Mouse (Mus musculus): Measurements from ENCODE around the gene Lrpap1. TPM values are rescaled to one million over a fixed set of nuclear protein-coding genes. Genes with fewer than 3 reads are reported as not detected.

Gene Lrpap1
- polyA plus RNA-seq, 1 experiment from 2014 or later = 67.0 TPM

DNA sequence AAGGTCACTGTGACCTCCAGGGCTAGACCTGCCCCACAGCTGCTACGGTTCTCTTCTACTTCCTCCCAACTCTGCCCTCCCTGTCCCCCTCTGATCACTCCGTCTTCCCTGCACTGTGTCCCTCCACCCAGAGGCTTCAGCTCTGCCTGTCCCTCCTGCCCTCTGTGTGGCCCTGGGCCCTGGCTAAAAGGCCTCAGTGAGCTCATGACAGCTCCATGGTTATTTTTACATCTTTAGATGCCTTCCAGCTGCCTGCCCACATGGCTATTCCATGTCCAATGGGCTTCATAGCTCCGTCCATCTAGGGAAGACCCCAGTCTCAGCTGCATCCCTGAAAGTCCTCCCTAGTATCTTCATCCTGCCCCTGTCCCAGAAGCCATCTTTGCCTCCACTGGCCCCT, 45.5 kb downstream of the Lrpap1 start:
- H3K4me3 ChIP-seq (ENCODE audit: low read depth, low read length) = no peak overlapping the region

DNA sequence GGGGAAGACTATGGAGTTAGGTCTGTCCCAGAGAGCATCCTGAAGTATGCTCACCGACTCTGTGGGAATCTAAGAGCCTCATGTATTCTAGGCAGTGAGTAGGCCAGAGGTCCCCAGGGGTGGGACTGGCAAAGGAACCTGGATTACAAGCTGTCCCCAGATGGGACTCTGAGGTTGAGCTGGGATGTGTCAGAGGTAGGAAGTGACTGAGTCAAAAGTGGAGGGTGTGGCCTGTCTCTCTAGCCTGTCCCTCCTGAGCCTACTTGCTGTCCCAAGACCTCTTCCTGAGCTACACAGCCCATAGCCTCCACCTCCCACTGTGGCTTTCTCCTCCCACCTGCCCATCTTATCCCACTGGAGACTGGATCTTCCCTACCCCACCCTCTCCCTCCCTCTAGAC, 47.4 kb downstream of the Lrpap1 start:
- no peak overlapping the region for H3K4me2 ChIP-seq (ENCODE audit: low read depth, severe bottlenecking)
- 64% methylated on average over 1 of the region's 1 CpGs for WGBS
- DNase-seq (ENCODE audit: low spot score) (no peak), ATAC-seq (ENCODE audit: insufficient number of reproducible peaks, low FRiP score, low TSS enrichment, low read depth) (no peak)
- H3K27me3 ChIP-seq (ENCODE audit: control insufficient read depth, insufficient read depth, low read length) = peaks cover 37% of the 10 kb centered on the region
- H3K4me1 ChIP-seq (ENCODE audit: control insufficient read depth, insufficient read depth, low read length) = no peaks in the 10 kb centered on the region
- no peaks in the 10 kb centered on the region for H3K36me3 ChIP-seq (ENCODE audit: control insufficient read depth, insufficient read depth, low read length)
- H3K9ac ChIP-seq (ENCODE audit: low read length) = no peak overlapping the region
- H3K27ac ChIP-seq (replicated peaks; ENCODE audit: low read depth, low read length) = no peak overlapping the region
- H3K4me3 ChIP-seq (ENCODE audit: low read depth, low read length) = no peak overlapping the region
- H3K9me3 ChIP-seq (ENCODE audit: control insufficient read depth, low read length) = no peaks in the 10 kb centered on the region

More for the DNA sequence above, 45.5 kb downstream of the Lrpap1 start:
- DNase-seq (ENCODE audit: low spot score) = no peak
- no peak overlapping the region for H3K4me2 ChIP-seq (ENCODE audit: low read depth, severe bottlenecking)
- WGBS = 72% methylated on average over 3 of the region's 3 CpGs
- H3K36me3 ChIP-seq (ENCODE audit: control insufficient read depth, insufficient read depth, low read length) = no peaks in the 10 kb centered on the region
- no peaks in the 10 kb centered on the region for H3K9me3 ChIP-seq (ENCODE audit: control insufficient read depth, low read length)
- no peaks in the 10 kb centered on the region for H3K4me1 ChIP-seq (ENCODE audit: control insufficient read depth, insufficient read depth, low read length)
- no peak for ATAC-seq (ENCODE audit: insufficient number of reproducible peaks, low FRiP score, low TSS enrichment, low read depth)
- H3K27me3 ChIP-seq (ENCODE audit: control insufficient read depth, insufficient read depth, low read length) = peaks cover 37% of the 10 kb centered on the region
- no peak overlapping the region for H3K9ac ChIP-seq (ENCODE audit: low read length)
- H3K27ac ChIP-seq (replicated peaks; ENCODE audit: low read depth, low read length) = no peak overlapping the region

GRCm38 (mm10) chr5:35057582-35057981, 48.0 kb downstream of the Lrpap1 start:
- 24% methylated on average over 4 of the region's 4 CpGs for WGBS

GRCm38 (mm10) chr5:35056604-35057432, 48.7 kb downstream of the Lrpap1 start, which contains the start of gene Dok7:
TSS of gene Dok7 (plus strand) at chr5:35056766.
- Histone ChIP-seq H3K4me2 (ENCODE audit: low read depth, severe bottlenecking) (peak within 1 kb of the TSS; percentile 97), H3K36me3 (ENCODE audit: control insufficient read depth, insufficient read depth, low read length) (no peaks in the 10 kb centered on the region), H3K9me3 (ENCODE audit: control insufficient read depth, low read length) (no peaks in the 10 kb centered on the region), H3K27ac (replicated peaks; ENCODE audit: low read depth, low read length) (no peak within 1 kb of the TSS), H3K9ac (ENCODE audit: low read length) (peak within 1 kb of the TSS; percentile 56), H3K4me3 (ENCODE audit: low read depth, low read length) (peak within 1 kb of the TSS; percentile 51), H3K4me1 (ENCODE audit: control insufficient read depth, insufficient read depth, low read length) (no peaks in the 10 kb centered on the region), H3K27me3 (ENCODE audit: control insufficient read depth, insufficient read depth, low read length) (peaks cover 37% of the 10 kb centered on the region)
- peak; percentile 47 for DNase-seq (ENCODE audit: low spot score)
- peak; percentile 44; the same call in 1 of the 2 replicates for ATAC-seq (ENCODE audit: insufficient number of reproducible peaks, low FRiP score, low TSS enrichment, low read depth)
- 1% methylated on average over 56 of the region's 74 CpGs for WGBS

More at GRCm38 (mm10) chr5:35057582-35057981, 48.0 kb downstream of the Lrpap1 start:
- no peaks in the 10 kb centered on the region for H3K4me1 ChIP-seq (ENCODE audit: control insufficient read depth, insufficient read depth, low read length)
- DNase-seq (ENCODE audit: low spot score) (peak; percentile 43), ATAC-seq (ENCODE audit: insufficient number of reproducible peaks, low FRiP score, low TSS enrichment, low read depth) (0 out of 2 replicates have a peak, but pooled peaks have one; percentile 27)
- no peak overlapping the region for H3K9ac ChIP-seq (ENCODE audit: low read length)
- H3K4me2 ChIP-seq (ENCODE audit: low read depth, severe bottlenecking) = peak overlapping the region; percentile 97; the same call in 1 of the 2 replicates
- no peak overlapping the region for H3K27ac ChIP-seq (replicated peaks; ENCODE audit: low read depth, low read length)
- peak overlapping the region; percentile 51 for H3K4me3 ChIP-seq (ENCODE audit: low read depth, low read length)
- H3K9me3 ChIP-seq (ENCODE audit: control insufficient read depth, low read length) = no peaks in the 10 kb centered on the region
- H3K36me3 ChIP-seq (ENCODE audit: control insufficient read depth, insufficient read depth, low read length) = no peaks in the 10 kb centered on the region
- H3K27me3 ChIP-seq (ENCODE audit: control insufficient read depth, insufficient read depth, low read length) = peaks cover 37% of the 10 kb centered on the region

- H3K27ac ChIP-seq (replicated peaks; ENCODE audit: low read depth, low read length) = no peak overlapping the region
- no peak overlapping the region for H3K4me3 ChIP-seq (ENCODE audit: low read depth, low read length)
- WGBS = 80% methylated on average over 12 of the region's 12 CpGs
- no peak for ATAC-seq (ENCODE audit: insufficient number of reproducible peaks, low FRiP score, low TSS enrichment, low read depth)
- peaks cover 37% of the 10 kb centered on the region for H3K27me3 ChIP-seq (ENCODE audit: control insufficient read depth, insufficient read depth, low read length)
- H3K36me3 ChIP-seq (ENCODE audit: control insufficient read depth, insufficient read depth, low read length) = no peaks in the 10 kb centered on the region
- no peaks in the 10 kb centered on the region for H3K9me3 ChIP-seq (ENCODE audit: control insufficient read depth, low read length)
- no peak overlapping the region for H3K4me2 ChIP-seq (ENCODE audit: low read depth, severe bottlenecking)
- no peaks in the 10 kb centered on the region for H3K4me1 ChIP-seq (ENCODE audit: control insufficient read depth, insufficient read depth, low read length)
- H3K9ac ChIP-seq (ENCODE audit: low read length) = no peak overlapping the region
- DNase-seq (ENCODE audit: low spot score) = no peak
Measured at GRCm38 (mm10) chr5:35055076-35055475, 50.5 kb downstream of the Lrpap1 start.

DNA sequence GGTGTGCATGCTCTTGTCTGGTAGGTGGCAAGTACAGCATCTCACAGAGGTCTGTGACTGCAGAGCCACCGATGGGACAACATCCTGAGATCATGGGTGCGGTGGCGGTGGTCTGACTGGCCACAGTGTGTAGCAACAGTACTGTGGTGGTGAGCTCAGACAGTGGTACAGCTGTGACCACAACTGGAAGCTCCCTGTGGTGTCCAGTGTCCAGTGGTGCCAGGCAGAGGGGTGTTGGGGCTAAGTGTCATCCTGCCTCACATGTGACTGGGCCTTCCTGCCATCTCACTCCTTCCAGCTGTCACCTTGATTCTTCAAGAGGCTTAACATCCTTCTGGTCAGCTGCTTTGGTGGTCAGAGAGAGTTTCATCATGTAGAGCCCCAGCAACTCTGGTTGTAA, 50.9 kb downstream of the Lrpap1 start:
- H3K27me3 ChIP-seq (ENCODE audit: control insufficient read depth, insufficient read depth, low read length) = peaks cover 37% of the 10 kb centered on the region
- WGBS = 95% methylated on average over 3 of the region's 3 CpGs
- no peaks in the 10 kb centered on the region for H3K9me3 ChIP-seq (ENCODE audit: control insufficient read depth, low read length)
- no peak overlapping the region for H3K27ac ChIP-seq (replicated peaks; ENCODE audit: low read depth, low read length)
- DNase-seq (ENCODE audit: low spot score) = no peak
- no peak overlapping the region for H3K9ac ChIP-seq (ENCODE audit: low read length)
- no peaks in the 10 kb centered on the region for H3K4me1 ChIP-seq (ENCODE audit: control insufficient read depth, insufficient read depth, low read length)
- no peaks in the 10 kb centered on the region for H3K36me3 ChIP-seq (ENCODE audit: control insufficient read depth, insufficient read depth, low read length)
- H3K4me2 ChIP-seq (ENCODE audit: low read depth, severe bottlenecking) = no peak overlapping the region
- no peak for ATAC-seq (ENCODE audit: insufficient number of reproducible peaks, low FRiP score, low TSS enrichment, low read depth)
- no peak overlapping the region for H3K4me3 ChIP-seq (ENCODE audit: low read depth, low read length)

DNA sequence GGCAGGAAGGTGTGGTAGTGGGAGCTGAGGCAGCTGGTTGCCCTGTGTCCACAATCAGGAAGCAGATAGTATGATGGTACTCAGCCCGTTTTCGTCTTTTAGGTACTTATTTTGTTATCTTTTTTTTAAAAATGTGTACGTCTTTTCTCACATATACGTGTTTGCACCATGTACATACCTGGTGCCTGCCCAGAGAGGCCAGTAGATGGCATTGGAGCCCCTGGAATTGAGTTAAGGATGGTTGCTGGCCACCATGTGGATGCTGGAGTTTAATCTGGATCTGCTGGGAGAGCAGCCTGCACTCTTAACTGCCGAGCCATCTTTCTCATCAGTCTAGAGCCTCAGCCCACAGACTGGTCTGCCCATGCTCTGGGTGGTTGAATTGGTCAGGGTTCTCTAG, 55.0 kb downstream of the Lrpap1 start:
- Histone ChIP-seq H3K4me1 (ENCODE audit: control insufficient read depth, insufficient read depth, low read length) (no peaks in the 10 kb centered on the region), H3K36me3 (ENCODE audit: control insufficient read depth, insufficient read depth, low read length) (no peaks in the 10 kb centered on the region), H3K9ac (ENCODE audit: low read length) (no peak overlapping the region), H3K4me3 (ENCODE audit: low read depth, low read length) (no peak overlapping the region), H3K27me3 (ENCODE audit: control insufficient read depth, insufficient read depth, low read length) (0 out of 2 replicates have a peak, but pooled peaks cover under 1% of the 10 kb centered on the region), H3K4me2 (ENCODE audit: low read depth, severe bottlenecking) (no peak overlapping the region), H3K9me3 (ENCODE audit: control insufficient read depth, low read length) (no peaks in the 10 kb centered on the region), H3K27ac (replicated peaks; ENCODE audit: low read depth, low read length) (no peak overlapping the region)
- no peak for ATAC-seq (ENCODE audit: insufficient number of reproducible peaks, low FRiP score, low TSS enrichment, low read depth)
- 74% methylated on average over 5 of the region's 5 CpGs for WGBS
- no peak for DNase-seq (ENCODE audit: low spot score)

GRCm38 (mm10) chr5:35043110-35043451, 62.5 kb downstream of the Lrpap1 start:
- no peak; the same call in 1 of the 2 replicates for ATAC-seq (ENCODE audit: insufficient number of reproducible peaks, low FRiP score, low TSS enrichment, low read depth)
- WGBS = 16% methylated on average over 1 of the region's 1 CpGs

More at GRCm38 (mm10) chr5:35043110-35043451, 62.5 kb downstream of the Lrpap1 start:
- Histone ChIP-seq H3K4me2 (ENCODE audit: low read depth, severe bottlenecking) (no peak overlapping the region), H3K4me3 (ENCODE audit: low read depth, low read length) (no peak overlapping the region), H3K9ac (ENCODE audit: low read length) (no peak overlapping the region), H3K27ac (replicated peaks; ENCODE audit: low read depth, low read length) (no peak overlapping the region), H3K4me1 (ENCODE audit: control insufficient read depth, insufficient read depth, low read length) (no peaks in the 10 kb centered on the region), H3K36me3 (ENCODE audit: control insufficient read depth, insufficient read depth, low read length) (no peaks in the 10 kb centered on the region), H3K27me3 (ENCODE audit: control insufficient read depth, insufficient read depth, low read length) (no peaks in the 10 kb centered on the region), H3K9me3 (ENCODE audit: control insufficient read depth, low read length) (no peaks in the 10 kb centered on the region)
- peak; percentile 79 for DNase-seq (ENCODE audit: low spot score)
